Mouse (Mus musculus): Measurements from ENCODE around the gene Traf3ip1. TPM values are rescaled to one million over a fixed set of nuclear protein-coding genes. Genes with fewer than 3 reads are reported as not detected.
"Not testable (repeated sequence)": the region's sequence is repeated elsewhere in the genome, so short reads cannot be mapped to it uniquely, and the experiment has no call there.

Traf3ip1 gene
- polyA plus RNA-seq, 1 experiment from 2014 or later = 12.1 TPM

GRCm38 (mm10) chr1:91478145-91478544 lies 16.3 kb upstream of the Traf3ip1 start:
- H3K27me3 ChIP-seq; H3K4me1 ChIP-seq; H3K27ac ChIP-seq; H3K36me3 ChIP-seq (replicated peaks); ATAC-seq (ENCODE audit: low FRiP score); H3K9me3 ChIP-seq; H3K4me2 ChIP-seq; H3K4me3 ChIP-seq (replicated peaks); H3K9ac ChIP-seq: not testable (repeated sequence)
- WGBS = 96% methylated on average over 13 of the region's 13 CpGs

- H3K27me3 ChIP-seq = no peaks in the 10 kb centered on the region
- WGBS = 90% methylated on average over 1 of the region's 1 CpGs
- no peaks in the 10 kb centered on the region for H3K36me3 ChIP-seq (replicated peaks)
- peaks cover 3% of the 10 kb centered on the region; the same call in 1 of the 2 replicates for H3K9me3 ChIP-seq
- H3K4me1 ChIP-seq = no peaks in the 10 kb centered on the region
- no peak overlapping the region for H3K9ac ChIP-seq
- H3K4me2 ChIP-seq = no peak overlapping the region
- ATAC-seq (ENCODE audit: low FRiP score) = no peak
- H3K27ac ChIP-seq = no peak overlapping the region
- H3K4me3 ChIP-seq (replicated peaks) = no peak overlapping the region
Observed at GRCm38 (mm10) chr1:91478958-91479357, 15.5 kb upstream of the Traf3ip1 start.

- 85% methylated on average over 7 of the region's 7 CpGs for WGBS
- Histone ChIP-seq H3K4me1 (no peaks in the 10 kb centered on the region), H3K9ac (no peak overlapping the region), H3K27me3 (no peaks in the 10 kb centered on the region), H3K4me3 (replicated peaks) (no peak overlapping the region), H3K36me3 (replicated peaks) (no peaks in the 10 kb centered on the region), H3K27ac (no peak overlapping the region), H3K9me3 (peaks cover 3% of the 10 kb centered on the region; the same call in 1 of the 2 replicates), H3K4me2 (no peak overlapping the region)
- ATAC-seq (ENCODE audit: low FRiP score) = no peak
Observed at GRCm38 (mm10) chr1:91482616-91483211, 11.7 kb upstream of the Traf3ip1 start.

DNA sequence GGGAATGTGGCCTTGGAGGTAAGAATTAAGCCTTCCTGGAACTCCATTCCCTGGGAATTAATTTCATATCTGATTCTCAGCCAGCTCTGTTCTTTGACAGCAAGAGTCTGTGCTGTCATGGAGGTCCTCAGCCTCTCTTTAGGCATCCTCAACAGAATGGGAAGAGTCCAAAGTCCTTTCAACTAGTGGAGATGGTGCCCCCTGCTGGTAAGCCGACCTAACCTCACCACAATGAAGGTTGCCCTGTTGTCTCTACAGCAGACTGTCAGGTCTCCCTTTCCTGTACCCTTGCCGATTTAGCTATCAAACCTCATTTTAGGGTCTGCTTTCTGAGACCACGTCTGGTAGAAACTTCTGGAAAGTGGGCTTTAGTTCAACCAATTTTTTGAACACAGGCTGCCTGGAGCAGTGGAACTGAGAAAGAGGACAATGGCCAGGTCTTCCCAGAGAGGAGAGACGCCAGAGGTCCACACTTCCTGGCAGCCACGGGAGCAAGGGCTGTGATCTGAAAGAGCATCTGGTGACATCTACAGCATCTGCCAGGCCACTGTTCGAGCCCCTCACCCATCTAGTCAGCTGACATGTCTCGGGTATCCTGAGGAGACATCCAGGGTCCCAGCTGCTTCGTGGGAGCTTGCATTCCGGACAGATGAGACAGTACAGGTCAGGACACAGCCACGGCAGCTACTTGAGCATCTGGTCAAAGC lies 11.0 kb upstream of the Traf3ip1 start:
- Histone ChIP-seq H3K9me3 (peaks cover 3% of the 10 kb centered on the region; the same call in 1 of the 2 replicates), H3K27ac (no peak overlapping the region), H3K4me3 (replicated peaks) (no peak overlapping the region), H3K4me2 (no peak overlapping the region), H3K27me3 (no peaks in the 10 kb centered on the region), H3K36me3 (replicated peaks) (no peaks in the 10 kb centered on the region), H3K4me1 (no peaks in the 10 kb centered on the region), H3K9ac (no peak overlapping the region)
- WGBS = 57% methylated on average over 10 of the region's 10 CpGs
- 0 out of 2 replicates have a peak, but pooled peaks have one; percentile 57 for ATAC-seq (ENCODE audit: low FRiP score)

DNA sequence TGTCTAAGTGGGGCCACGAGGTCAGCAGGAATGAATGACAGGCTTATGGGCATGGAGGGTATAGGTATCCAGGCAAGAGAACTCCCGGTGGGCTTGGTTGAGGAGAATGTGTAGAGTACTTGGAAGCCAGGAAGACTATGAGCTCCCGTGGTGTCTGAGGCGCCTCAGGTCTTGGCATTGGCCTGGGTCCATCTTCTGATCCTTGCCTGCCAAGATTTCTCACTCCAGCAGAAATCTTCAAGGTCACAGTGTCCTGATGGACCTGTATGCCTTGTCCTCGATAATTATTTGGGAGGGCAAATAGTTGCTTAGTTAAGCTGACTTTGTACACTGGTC lies 10.5 kb upstream of the Traf3ip1 start:
- no peak overlapping the region for H3K27ac ChIP-seq
- H3K36me3 ChIP-seq (replicated peaks) = no peaks in the 10 kb centered on the region
- H3K9me3 ChIP-seq = peaks cover 2% of the 10 kb centered on the region; the same call in 1 of the 2 replicates
- ATAC-seq (ENCODE audit: low FRiP score) = no peak
- H3K9ac ChIP-seq = no peak overlapping the region
- no peak overlapping the region for H3K4me2 ChIP-seq
- no peaks in the 10 kb centered on the region for H3K27me3 ChIP-seq
- no peak overlapping the region for H3K4me3 ChIP-seq (replicated peaks)
- 67% methylated on average over 5 of the region's 5 CpGs for WGBS
- H3K4me1 ChIP-seq = no peaks in the 10 kb centered on the region

DNA sequence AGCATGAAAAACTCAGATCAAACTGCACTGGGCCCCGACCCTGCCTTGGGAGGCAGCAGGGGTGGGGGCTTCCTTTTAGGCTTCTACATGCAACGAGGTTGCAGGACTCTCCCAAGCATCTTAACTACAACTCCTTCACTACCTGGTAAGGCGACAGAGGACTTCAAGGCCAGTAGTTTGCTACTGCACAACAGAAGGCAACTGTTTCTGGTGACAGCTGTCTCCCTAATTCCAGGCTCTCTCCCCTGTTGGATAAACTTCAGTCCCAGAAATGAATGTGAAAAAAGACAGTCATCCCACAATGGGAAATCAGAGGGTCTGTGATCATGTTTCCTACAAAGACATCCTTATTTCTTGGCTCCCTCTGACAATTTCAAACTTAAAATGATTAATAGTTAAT lies 9.0 kb upstream of the Traf3ip1 start:
- no peak for ATAC-seq (ENCODE audit: low FRiP score)
- H3K4me2 ChIP-seq = no peak overlapping the region
- WGBS = 74% methylated on average over 3 of the region's 3 CpGs

DNA sequence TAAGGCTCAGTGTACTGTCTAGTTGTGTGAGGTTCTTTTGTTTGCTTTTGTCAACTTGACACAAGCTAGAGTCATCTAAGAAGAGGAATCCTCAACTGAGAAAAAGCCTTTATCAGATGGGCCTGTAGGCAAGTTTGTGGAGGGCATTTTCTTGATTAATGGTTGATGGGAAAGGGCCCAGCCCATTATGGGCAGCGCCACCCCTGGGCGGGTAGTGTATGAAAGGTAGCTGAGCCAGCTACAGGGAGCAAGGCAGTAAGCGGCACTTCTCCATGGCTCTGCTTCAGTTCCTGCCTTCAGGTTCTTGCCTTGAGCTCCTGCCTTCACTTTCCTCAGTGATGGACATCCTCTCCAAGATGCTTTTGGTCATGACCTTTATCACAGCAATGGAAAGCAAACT lies 8.3 kb upstream of the Traf3ip1 start:
- no peaks in the 10 kb centered on the region for H3K9me3 ChIP-seq
- no peak for ATAC-seq (ENCODE audit: low FRiP score)
- no peaks in the 10 kb centered on the region for H3K27me3 ChIP-seq
- no peak overlapping the region for H3K4me3 ChIP-seq (replicated peaks)
- H3K4me1 ChIP-seq = no peaks in the 10 kb centered on the region
- H3K36me3 ChIP-seq (replicated peaks) = no peaks in the 10 kb centered on the region
- H3K27ac ChIP-seq = no peak overlapping the region
- H3K4me2 ChIP-seq = no peak overlapping the region
- WGBS = 78% methylated on average over 3 of the region's 3 CpGs
- no peak overlapping the region for H3K9ac ChIP-seq

More for the DNA sequence above, 9.0 kb upstream of the Traf3ip1 start:
- H3K36me3 ChIP-seq (replicated peaks) = no peaks in the 10 kb centered on the region
- no peaks in the 10 kb centered on the region for H3K4me1 ChIP-seq
- no peaks in the 10 kb centered on the region for H3K9me3 ChIP-seq
- no peaks in the 10 kb centered on the region for H3K27me3 ChIP-seq
- no peak overlapping the region for H3K27ac ChIP-seq
- no peak overlapping the region for H3K9ac ChIP-seq
- no peak overlapping the region for H3K4me3 ChIP-seq (replicated peaks)

DNA sequence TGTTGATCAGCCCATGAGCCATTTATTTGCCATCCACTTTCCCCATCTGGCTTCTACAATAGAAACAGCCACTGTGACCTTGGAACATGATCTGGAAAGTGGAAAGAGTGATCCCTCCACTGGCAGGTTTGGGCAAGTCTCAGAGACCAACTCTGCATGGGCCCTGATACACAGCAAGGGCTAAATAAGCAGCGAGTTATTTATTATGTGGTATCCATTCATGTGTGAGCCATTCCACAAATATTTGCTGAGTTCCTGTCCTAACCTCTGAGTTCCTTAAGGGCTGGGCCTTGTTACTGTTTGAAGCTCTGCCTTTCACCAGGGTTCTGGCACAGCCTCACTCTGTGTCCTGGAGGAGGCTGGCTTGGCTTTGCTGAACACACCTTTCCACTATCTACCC lies 4.1 kb upstream of the Traf3ip1 start:
- Histone ChIP-seq H3K4me1 (peaks cover 10% of the 10 kb centered on the region), H3K4me3 (replicated peaks) (no peak overlapping the region), H3K4me2 (no peak overlapping the region), H3K9me3 (no peaks in the 10 kb centered on the region), H3K27me3 (peaks cover 6% of the 10 kb centered on the region), H3K27ac (no peak overlapping the region), H3K9ac (no peak overlapping the region), H3K36me3 (replicated peaks) (no peaks in the 10 kb centered on the region)
- no peak for ATAC-seq (ENCODE audit: low FRiP score)
- WGBS = 77% methylated on average over 1 of the region's 1 CpGs

GRCm38 (mm10) chr1:91492740-91493139 lies 1.7 kb upstream of the Traf3ip1 start:
- peaks cover 6% of the 10 kb centered on the region for H3K27me3 ChIP-seq
- no peak for ATAC-seq (ENCODE audit: low FRiP score)
- H3K36me3 ChIP-seq (replicated peaks) = no peaks in the 10 kb centered on the region
- no peaks in the 10 kb centered on the region for H3K9me3 ChIP-seq
- H3K4me3 ChIP-seq (replicated peaks) = no peak overlapping the region
- no peak overlapping the region for H3K4me2 ChIP-seq
- H3K4me1 ChIP-seq = peaks cover 23% of the 10 kb centered on the region
- no peak overlapping the region for H3K9ac ChIP-seq
- no peak overlapping the region for H3K27ac ChIP-seq
- 9% methylated on average over 2 of the region's 2 CpGs for WGBS

DNA sequence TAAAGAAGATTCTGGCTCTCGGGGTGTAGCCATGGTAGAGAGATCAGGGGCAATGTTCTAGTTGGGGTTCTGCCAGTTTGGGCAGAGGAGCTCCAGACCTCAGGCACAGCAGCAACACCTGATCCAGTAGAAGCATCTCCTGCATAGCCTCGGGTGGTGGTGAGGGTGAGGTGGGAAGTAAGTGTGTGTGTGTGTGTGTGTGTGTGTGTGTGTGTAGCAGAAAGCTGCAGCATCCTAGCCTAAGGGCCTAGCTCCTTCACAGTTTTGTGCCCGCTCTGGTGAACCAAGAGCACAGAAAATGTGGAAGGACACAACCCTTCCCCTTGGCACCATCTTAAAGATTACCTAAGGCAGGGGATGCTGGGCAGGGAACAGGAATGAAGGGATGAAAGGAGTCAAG lies 509 bp upstream of the Traf3ip1 start:
- WGBS = 47% methylated on average over 3 of the region's 3 CpGs
- Histone ChIP-seq H3K27me3 (peaks cover 6% of the 10 kb centered on the region), H3K4me2 (peak overlapping the region; percentile 87), H3K4me3 (replicated peaks) (peak overlapping the region; percentile 96), H3K27ac (no peak overlapping the region), H3K9me3 (no peaks in the 10 kb centered on the region), H3K9ac (peak overlapping the region; percentile 29; the same call in 1 of the 2 replicates), H3K36me3 (replicated peaks) (no peaks in the 10 kb centered on the region), H3K4me1 (peaks cover 23% of the 10 kb centered on the region)
- ATAC-seq (ENCODE audit: low FRiP score) = peak; percentile 25

- Histone ChIP-seq H3K4me3 (replicated peaks) (peak overlapping the region; percentile 96), H3K27ac (no peak overlapping the region), H3K4me1 (peaks cover 23% of the 10 kb centered on the region), H3K27me3 (peaks cover 6% of the 10 kb centered on the region), H3K9ac (peak overlapping the region; percentile 90), H3K36me3 (replicated peaks) (peaks cover 11% of the 10 kb centered on the region), H3K4me2 (peak overlapping the region; percentile 87), H3K9me3 (no peaks in the 10 kb centered on the region)
- no peak for ATAC-seq (ENCODE audit: low FRiP score)
- 54% methylated on average over 5 of the region's 5 CpGs for WGBS
Observed at GRCm38 (mm10) chr1:91495321-91495720, 874 bp downstream of the Traf3ip1 start.

DNA sequence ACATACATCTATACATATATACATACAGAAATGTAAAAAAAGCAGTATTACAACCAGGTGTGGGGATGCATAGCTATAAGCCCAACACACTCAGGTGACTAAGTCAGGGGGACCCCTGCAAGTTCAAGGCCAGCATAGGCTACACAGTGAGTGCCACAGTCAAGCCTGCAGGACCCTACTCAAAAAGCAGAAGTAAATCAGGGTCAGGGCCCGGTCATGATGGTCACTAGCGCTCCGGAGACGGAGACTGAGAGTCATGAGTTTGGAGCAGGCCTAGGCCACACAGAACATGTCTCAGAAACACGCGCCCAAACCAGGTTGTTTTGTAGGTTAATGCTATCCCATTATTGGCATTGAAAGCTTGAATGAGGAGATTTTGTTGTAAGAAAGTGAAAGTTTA lies 4.1 kb downstream of the Traf3ip1 start:
- Histone ChIP-seq H3K4me1 (peaks cover 23% of the 10 kb centered on the region), H3K27ac (no peak overlapping the region), H3K9me3 (no peaks in the 10 kb centered on the region), H3K4me2 (no peak overlapping the region), H3K27me3 (no peaks in the 10 kb centered on the region), H3K9ac (no peak overlapping the region), H3K4me3 (replicated peaks) (no peak overlapping the region), H3K36me3 (replicated peaks) (peaks cover 39% of the 10 kb centered on the region)
- no peak for ATAC-seq (ENCODE audit: low FRiP score)
- 93% methylated on average over 6 of the region's 6 CpGs for WGBS

DNA sequence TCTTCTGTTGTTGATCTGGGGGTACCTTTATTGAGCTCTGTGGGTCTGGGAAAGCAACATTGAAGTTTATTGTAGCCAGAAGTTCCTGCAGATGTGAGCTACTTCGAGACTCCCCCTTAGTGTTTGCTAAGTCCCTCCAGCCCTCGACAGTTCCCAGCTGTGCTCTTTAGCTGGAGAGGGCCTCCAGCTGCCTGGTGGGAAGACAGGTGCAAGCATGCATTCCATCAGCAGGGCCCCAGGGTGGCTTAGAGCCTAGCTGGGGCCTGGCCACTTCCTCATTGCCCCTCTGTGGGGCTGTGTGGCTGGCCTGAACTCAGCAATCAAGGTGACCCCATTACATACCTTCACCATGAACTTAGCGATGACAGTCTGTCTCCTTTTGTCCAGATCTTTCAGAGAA lies 10.2 kb downstream of the Traf3ip1 start:
- WGBS = 90% methylated on average over 3 of the region's 3 CpGs
- H3K36me3 ChIP-seq (replicated peaks) = peaks cover 77% of the 10 kb centered on the region

More for the DNA sequence above, 10.2 kb downstream of the Traf3ip1 start:
- Histone ChIP-seq H3K4me1 (no peaks in the 10 kb centered on the region), H3K27ac (no peak overlapping the region), H3K4me3 (replicated peaks) (no peak overlapping the region), H3K9ac (no peak overlapping the region), H3K9me3 (no peaks in the 10 kb centered on the region), H3K27me3 (no peaks in the 10 kb centered on the region), H3K4me2 (no peak overlapping the region)
- no peak for ATAC-seq (ENCODE audit: low FRiP score)
